Mouse (Mus musculus) thymus, postnatal 0 days (tissue): ENCODE data around the gene Popdc3. TPM values are rescaled to one million over a fixed set of nuclear protein-coding genes. Genes with fewer than 3 reads are reported as not detected.
A peak's percentile ranks its signal among the peaks of the same experiment; 100 is the strongest.
"Not testable (repeated sequence)": the region's sequence is repeated elsewhere in the genome, so short reads cannot be mapped to it uniquely, and the experiment has no call there.

Experiments used
- DNase-seq: peaks from one replicate; pipeline ENCODE4 v3.0.0-alpha.2; 2015; ENCODE audit warnings: low spot score
- polyA plus RNA-seq: library from polyadenylated mRNA; unstranded; fragments of >200 nt; fragmentation: Nextera tagmentation; extraction: Ambion mirVana; gene quantifications from 2 replicates; pipeline ENCODE4 v1.2.1, GENCODE M21; 2015

Popdc3 gene
- polyA plus RNA-seq = 0.17 TPM in 1 of 2 replicates, not detected in the other

DNA sequence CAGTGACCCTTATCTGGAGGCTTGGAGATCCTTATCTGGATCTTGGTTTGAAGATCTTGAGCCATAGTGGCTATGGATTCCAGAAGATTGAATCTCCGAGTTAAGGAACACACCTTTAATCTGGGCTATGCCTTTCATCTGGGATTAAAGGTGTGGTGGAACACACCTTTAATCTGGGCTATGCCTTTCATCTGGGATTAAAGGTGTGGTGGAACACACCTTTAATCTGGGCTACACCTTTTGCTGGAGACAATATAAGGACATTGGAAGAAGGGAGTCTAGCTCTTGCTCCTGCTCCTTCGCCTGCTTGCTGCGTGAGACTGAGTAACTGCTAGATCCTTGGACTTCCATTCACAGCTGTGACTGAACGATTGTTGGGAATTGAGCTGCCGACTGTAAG lies at the start of gene Popdc3:
Gene Popdc3, plus strand, starts transcription at position 301 of the 400 bp plus-strand sequence.
- DNase-seq = not testable (repeated sequence)

DNA sequence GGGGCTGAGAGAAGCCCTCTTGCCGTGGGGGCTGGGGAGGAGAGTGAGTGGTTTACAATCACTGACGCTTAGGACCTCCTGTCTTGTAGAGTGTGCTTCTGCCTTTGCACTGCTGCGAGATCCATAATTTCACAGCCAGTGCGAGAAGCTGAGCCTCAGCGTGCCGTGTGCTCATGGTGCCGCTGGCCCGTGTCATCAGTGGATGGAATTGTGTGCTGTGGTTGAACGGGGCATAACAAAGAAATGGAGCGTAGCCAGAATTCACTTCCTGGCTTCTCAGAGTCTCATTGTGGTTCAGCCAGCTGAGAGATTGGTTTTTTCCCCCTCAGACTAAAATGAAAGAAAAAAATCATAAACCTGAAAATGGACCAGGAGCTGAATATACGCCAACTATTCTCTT lies 48.8 kb upstream of the Popdc3 start:
- peak; percentile 16 for DNase-seq

DNA sequence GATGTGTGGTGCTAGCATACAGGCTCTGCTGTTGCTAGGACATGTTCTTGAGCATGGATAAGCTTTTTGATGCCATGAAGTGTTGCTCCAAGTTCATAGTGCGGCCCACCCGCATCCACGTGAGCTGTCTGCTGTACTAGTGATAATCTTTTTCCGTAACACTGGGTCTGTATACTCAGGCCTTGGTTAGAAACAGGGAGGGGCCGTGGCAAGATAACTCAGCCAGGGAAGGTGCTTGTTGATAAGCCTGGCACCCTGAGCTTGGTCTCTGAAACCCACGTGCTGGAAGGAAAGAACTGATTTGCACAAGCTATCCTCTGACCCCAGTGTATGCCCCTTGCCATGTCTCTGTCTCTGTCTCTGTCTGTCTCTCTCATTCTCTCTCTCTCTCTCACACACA lies 47.9 kb upstream of the Popdc3 start:
- no peak for DNase-seq

DNA sequence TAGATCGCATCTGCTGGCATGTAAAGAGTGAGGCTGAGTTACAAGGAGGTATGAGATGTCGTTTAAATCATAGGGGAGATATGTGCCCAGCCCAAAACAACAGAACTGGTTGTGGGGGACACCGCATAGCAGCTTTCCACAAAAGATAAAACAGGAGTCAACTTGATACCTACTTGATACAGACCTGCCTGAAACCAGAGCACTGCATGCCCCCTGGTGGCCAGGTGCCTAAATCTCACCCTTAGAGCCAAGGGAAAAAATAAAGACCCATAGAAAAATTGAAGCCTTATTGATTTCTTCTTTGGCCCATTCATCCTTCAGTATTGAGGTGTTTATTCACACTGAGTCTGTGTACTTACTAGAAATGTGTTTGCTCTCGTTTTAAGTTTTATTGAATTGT lies 45.5 kb upstream of the Popdc3 start:
- DNase-seq = peak; percentile 60

DNA sequence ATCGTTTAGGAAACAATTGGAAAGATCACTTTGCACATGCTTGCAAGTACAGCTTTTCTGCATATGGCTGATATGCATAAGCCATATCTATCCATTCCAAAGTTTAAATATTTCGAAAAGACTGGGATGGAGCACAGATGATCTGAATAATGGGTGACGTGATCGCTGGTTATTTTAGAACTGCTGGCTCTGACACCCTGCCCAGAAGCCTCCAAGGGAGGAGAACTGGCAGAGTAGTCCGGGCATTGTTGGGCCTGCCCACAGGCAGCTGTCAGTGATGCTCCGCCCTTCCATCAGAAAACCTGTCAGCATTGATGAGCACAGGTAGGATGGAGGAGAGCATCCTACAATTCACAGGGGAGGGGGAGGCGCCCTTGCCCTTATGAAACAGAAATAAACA lies 41.1 kb upstream of the Popdc3 start:
- DNase-seq = no peak

- no peak for DNase-seq
Observed at GRCm38 (mm10) chr10:45139910-45140309, 38.0 kb upstream of the Popdc3 start.

DNA sequence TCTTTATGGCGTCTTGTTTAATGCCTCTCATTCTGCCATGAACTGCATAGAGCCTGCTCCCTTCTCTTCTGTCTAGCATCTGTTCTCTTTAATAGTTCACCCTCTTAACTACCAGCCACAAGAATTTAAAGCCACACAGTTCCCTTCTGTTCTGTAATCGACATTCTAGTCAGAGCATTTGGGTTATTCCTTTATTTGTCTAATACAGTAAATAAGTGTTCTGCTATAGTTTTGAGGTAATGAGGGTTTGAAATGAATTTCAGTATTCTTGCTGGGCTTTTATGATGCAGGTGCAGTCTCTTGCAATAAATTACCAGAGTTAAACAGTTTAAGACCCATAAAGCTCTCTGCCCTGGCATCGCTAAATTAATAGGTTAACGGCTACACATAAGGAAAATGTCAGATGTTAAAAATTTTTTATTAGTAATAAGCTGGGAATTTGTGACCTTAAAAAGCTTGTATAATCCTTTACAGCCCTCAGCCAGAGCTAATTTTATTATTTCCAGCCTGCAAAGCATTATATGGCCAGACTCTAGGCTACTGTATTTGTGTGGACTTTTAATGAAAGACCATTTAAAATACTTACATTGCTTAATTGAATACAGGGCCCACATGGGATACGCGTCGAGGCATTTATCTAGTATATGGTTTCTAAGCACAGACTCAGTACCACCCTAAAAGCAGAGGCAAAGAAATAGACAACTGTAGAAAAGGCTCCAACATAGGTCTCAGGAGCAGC lies 37.3 kb upstream of the Popdc3 start:
- no peak for DNase-seq

DNA sequence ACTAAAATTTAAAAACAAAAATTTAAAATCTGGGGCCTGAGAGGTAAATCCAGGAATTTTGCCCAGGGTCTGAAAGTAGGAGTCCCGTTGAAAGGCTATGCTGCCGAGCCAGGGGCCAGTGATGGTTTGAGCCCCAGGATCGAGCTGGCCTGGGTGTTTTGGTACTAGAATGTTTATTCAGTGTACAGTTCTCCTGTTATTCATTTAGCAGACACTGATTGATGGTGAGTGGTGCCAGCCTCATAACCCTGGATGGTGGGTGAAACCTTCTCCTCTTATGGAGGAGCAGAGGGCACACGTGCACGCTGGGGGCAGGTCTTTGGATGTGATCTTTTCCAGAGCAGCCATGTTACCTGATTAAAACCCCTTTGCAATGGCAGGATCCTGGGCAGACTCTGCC lies 35.5 kb upstream of the Popdc3 start:
- no peak for DNase-seq

GRCm38 (mm10) chr10:45144038-45144817 lies 33.7 kb upstream of the Popdc3 start:
- no peak for DNase-seq

DNA sequence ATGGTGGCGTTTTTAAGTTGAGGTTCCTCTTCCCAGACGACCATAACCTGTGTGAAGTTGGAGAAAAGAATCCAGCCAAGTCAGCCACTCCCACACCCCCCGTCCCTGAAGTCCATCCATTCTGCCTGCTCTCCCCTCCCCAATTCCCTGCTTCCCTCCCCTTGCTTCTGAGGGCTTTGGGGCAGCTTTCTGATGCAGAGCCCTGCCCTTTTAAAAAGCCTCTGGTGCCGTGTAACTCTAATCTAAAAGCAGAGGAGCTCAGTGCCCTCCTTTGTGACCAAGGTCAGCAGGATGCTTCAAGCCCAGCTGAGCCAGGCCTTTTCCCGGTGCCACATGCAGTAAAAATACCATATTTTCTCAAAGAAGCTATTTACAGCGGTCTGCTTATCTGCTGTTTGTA lies 31.1 kb upstream of the Popdc3 start:
- DNase-seq = no peak

GRCm38 (mm10) chr10:45151137-45151536 lies 26.8 kb upstream of the Popdc3 start:
- no peak for DNase-seq

DNA sequence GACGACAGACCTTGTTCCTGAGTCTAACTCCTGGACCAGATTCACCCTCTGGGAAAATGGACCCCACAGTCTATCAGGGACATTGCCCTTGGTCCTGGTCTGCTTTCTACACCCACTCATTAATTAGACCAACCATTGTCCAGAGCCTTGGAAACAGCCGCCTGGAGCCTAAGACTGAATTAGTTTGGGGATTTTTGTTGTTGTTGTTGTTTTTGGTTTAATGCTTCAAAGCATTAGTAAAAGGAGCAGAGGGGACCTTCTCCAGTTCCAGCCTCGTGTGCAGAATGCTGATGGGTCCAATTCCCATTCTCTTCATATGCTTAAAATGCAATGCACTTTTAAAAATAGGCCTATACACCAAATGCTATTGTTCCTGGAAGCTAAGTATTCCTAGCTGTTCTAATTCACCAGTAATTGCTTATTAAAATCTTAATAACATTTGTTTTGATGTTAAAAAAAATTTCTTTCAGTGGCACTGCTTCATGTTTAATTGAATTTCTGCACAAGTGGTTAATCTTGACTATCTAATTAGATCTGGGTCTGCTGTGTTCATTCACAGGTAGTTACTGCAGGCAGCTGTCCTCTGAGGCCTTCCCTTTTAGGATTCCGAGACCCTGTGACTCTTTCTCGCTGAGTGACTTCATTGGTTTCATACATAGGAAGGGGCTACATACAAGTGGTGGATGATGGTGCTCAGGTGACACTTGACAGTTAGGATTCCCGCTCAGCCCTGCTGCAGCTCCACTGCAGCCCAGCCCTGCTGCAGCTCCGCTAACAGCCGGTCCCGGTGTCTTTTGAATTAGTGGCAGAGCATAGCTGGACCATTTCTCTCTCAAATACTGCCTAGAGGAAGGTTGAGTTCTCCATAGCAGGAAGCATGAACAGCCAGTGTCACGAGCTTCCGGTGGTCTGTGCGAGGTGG lies 25.9 kb upstream of the Popdc3 start:
- no peak for DNase-seq

- no peak for DNase-seq
Observed at GRCm38 (mm10) chr10:45154557-45155060, 23.3 kb upstream of the Popdc3 start.

DNA sequence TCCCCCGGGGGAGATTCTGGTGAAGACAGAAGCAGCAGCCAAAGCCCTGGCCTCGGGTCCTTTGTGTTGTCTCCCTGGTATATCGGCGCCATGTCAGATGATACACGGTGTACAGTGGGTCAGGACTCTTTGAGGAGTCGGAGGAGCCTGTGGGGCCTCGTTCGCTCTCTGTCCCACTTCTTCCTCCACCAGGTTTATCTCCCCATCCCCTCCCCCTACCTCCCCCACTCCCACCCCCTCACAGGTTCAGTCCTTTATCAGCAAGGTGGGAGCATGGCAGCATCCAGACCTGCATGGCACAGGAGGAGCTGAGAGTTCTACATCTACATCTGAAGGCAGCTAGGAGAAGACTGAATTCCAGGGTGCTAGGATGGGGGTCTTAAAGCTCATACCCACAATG lies 12.0 kb upstream of the Popdc3 start:
- no peak for DNase-seq

- DNase-seq = no peak
Observed at GRCm38 (mm10) chr10:45173927-45174326, 4.0 kb upstream of the Popdc3 start.

- DNase-seq = no peak
Observed at GRCm38 (mm10) chr10:45174345-45174744, 3.6 kb upstream of the Popdc3 start.

DNA sequence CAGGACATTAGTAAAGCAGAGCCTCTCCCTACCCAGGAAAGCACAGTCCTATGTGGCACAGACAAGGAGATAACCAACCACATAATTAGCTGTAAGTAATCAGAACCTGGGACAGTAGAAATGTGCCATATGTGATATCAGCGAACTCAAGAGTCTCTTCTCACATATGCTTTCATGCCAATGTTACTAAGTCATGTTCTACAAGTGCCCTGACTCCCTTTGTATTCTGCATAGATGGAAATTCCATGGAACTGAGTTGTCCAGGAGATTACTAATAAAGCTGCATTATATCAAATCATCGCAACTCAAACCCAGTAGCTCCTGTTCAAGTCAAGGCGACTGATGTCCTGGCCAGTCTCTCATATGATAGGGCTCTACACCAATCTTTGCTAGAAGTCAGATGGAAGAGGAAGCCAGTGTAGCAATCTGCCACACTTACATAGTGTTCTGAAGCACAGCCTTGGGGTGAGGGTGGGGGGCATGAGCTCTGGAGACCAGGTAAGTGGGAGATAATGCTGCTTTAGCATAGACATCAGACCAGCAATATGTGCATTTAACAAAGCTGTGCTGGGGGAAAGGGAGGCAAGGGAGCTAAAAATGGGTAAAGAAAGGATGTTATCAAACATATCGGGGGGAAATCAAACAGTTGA lies 2.9 kb downstream of the Popdc3 start:
- DNase-seq = no peak

- no peak for DNase-seq
Observed at GRCm38 (mm10) chr10:45181344-45181743, 3.4 kb downstream of the Popdc3 start.

- no peak for DNase-seq
Observed at GRCm38 (mm10) chr10:45185457-45185856, 7.6 kb downstream of the Popdc3 start.

GRCm38 (mm10) chr10:45193330-45194310 lies 15.7 kb downstream of the Popdc3 start:
- no peak for DNase-seq
